Mouse (Mus musculus) adipocyte (in vitro differentiated cells): Measurements from ENCODE around the gene Brs3.

Source experiments
- DNase-seq: peaks from one replicate; pipeline ENCODE4 v3.0.0-alpha.2; 2016; ENCODE audit warnings: low spot score

The Brs3 gene

DNA sequence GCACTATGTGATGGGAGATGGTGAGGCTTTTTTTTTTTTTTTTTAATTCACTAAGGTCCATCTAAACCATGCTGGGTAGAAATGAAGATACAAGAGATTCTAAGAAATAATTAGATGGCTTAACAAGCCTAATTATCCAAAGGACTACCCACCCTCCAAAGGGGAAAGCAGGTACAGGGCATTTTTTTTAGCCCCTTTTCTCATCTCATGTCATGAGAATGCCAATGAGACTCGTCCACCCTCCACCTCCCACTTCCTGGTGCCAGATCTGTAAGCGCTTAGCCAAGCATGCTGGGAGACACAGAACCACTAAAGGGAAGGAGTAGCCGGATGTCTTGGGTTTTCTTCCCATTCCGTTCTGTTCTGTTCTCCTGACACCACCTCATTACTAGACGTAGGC, at the start of gene Brs3:
Gene Brs3 (plus strand): TSS at position 301 of the 400 bp plus-strand sequence.
- DNase-seq = no peak

DNA sequence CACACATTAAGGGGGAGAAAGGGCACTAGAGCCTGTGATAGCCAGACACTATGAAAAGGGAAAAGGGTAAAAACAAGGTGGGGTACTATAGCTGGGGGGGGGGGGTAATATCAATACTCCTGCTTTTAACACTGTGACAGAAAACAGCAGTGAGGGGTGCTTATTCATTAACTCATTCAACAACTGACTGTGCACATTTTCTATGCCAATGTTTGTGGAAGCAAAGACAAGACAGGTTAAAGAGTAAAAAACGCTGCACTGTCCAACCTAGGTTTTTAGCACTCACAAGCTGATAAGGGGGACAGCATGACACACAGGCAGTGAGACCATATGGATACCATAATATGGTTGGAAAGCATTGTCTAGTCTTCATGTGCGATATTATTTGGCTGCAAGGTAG, 30.0 kb upstream of the Brs3 start:
- no peak for DNase-seq

DNA sequence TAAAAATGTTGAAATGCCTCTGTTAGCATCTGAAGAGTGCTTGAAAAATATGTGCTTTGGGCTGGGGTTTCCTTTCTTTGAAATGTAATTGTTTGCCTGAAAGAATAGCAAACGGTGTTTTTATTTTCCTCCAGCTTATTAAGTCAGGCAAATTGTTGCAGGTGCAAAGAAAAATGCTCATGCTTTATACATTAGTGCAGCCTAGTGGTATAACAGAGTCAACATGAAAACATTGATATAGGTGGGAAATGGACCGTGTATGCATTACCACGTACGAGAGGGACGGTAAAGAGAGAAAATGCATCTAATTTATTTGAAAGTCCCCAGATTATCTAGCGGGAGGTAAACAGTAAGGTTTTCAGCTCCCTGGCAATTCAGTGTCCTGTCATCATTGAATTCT, 995 bp downstream of the Brs3 start:
- DNase-seq = no peak

DNA sequence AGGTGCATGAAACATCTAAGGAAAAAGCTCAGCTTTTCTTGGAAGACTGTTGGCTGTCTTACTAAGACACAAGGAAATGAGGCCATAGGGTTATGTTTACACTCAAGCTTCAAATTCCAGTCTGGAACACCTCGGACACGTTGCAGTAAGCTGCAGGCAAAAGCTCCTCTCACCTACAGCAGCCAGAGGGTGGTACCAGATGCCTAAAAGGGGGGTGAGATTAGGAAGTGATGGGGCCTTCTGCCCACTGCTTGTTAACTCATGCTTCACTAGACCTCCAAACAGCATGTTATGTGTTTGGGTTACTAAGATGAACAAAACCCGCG, 9.9 kb downstream of the Brs3 start:
- no peak for DNase-seq

DNA sequence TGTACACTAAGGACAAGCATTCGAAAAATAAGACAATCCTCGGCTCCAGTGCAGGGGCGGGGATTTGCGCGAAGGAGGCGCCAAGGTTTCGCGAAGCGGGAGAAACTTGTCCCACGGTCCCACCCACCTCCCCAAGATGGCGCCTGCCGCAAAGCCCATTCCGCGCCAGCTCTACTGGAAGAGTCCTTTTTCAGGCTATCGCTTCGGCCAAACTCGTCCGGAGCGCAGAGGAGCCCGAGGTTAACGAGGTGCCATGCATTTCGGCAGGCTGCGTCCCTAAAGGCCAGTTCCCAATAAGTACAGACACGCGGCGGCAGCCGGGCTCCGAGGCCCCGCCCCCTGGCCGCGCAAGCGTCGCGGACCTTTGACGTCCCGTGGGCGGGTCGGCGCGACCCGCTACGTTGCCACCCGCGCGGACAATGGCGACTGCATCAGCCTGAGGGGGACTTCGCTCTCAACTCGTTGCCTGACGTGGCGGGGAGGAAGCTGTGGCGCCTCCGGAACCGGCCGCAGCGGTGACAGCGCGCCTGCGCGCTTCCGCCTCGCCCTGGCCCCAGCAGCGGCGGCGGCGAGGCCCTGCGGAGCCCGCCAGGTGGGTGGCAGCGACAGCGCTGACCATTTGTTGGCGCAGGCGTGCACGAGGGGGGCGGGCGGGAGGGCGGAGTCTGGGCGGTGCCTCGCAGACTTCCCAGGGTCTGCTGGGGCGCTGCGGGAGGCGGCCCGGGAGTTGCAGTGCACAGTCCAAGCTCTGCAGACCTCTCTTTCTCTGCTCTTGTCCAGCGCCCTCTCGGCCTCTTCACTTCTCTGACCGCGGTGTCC, 10.5 kb downstream of the Brs3 start, which contains the start of gene Htatsf1:
Gene Htatsf1 (plus strand): TSS at position 410 of the 819 bp plus-strand sequence.
- DNase-seq = peak; percentile 83

DNA sequence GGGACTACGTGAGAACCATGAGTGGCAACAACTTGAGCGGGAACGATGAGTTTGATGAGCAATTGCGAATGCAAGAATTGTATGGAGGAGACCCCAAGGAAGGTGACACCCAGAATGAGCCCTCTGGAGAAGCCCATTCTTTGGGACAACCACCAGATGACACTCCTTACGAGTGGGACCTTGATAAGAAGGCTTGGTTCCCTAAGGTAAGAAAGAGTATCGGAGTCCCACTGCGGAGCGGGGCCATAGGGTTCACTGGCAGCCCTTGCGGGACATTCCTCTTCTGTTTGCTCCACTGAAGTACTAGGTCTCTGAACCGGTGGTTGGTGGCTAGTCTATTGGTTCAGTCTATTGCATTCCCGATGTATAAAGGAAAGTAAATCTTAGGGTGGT, 11.1 kb downstream of the Brs3 start:
- no peak for DNase-seq

DNA sequence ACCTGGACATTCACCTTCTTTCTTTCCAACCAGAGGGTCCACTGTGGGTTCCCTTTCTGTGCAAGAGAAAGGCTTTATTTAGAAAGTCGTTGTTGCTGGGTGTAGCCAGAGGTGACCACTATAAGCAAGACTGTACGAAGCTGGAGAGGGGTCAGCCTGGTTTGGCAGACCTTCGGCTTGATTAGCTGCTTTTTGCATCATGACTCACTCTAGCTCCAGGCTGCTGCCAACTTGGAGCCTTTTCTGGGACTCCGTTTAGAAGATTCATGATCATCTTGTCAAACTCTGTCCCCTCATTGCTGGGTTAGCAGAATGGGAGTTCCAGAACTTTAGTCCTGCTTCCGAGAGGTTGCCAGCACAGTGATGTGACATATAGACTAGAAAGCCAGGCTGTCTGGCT, 38.6 kb downstream of the Brs3 start:
- DNase-seq = no peak

DNA sequence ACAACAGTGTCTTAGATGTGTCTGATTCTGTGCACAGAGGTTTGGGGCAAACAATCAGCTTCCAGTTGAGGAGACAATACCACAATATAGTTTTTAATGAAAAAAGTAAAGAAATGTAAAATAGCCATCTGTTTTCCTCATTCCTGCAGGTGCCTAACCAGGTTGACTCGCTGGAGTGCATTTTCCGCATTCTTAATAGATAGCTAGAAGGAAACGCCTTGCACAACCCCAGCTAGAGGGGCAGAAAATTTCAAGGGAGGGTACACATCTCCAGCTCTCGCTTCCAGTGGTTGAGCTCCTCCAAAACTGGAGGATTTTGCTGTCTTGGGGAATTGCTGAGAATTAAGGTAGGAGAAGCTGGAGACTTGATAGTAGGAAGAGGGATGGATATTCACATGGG, 44.9 kb downstream of the Brs3 start, which contains the start of gene Vgll1:
Gene Vgll1 (plus strand): TSS at position 301 of the 400 bp plus-strand sequence.
- no peak for DNase-seq
